Mouse (Mus musculus): ENCODE measurements around the gene Rgs9. TPM values are rescaled to one million over a fixed set of nuclear protein-coding genes. Genes with fewer than 3 reads are reported as not detected.

Rgs9 gene
- polyA plus RNA-seq, 1 experiment: 1.4 TPM

- peak; percentile 32 for DNase-seq
- TF ChIP-seq POLR2A (IDR thresholded peaks at IDR 0.05; ENCODE audit: low read depth, low read length): no peak
- peak; percentile 43 for TF ChIP-seq CTCF (conservative IDR thresholded peaks at IDR 0.05; ENCODE audit: insufficient read depth, insufficient read length, low read depth, low read length)
- H3K36me3 ChIP-seq (ENCODE audit: control insufficient read depth, insufficient read depth, low read length): no peaks in the 10 kb centered on the region
Measured at GRCm38 (mm10) chr11:109178788-109179518, 119.0 kb downstream of the Rgs9 start.

GRCm38 (mm10) chr11:109175376-109175969 lies 122.5 kb downstream of the Rgs9 start:
- H3K36me3 ChIP-seq (ENCODE audit: control insufficient read depth, insufficient read depth, low read length): no peaks in the 10 kb centered on the region
- no peak overlapping the region for H3K27ac ChIP-seq (ENCODE audit: insufficient read depth, low read depth, low read length)
- H3K27me3 ChIP-seq (replicated peaks; ENCODE audit: control insufficient read depth, insufficient read depth, low read length): no peaks in the 10 kb centered on the region
- no peaks in the 10 kb centered on the region for H3K4me1 ChIP-seq (ENCODE audit: control insufficient read depth, insufficient read depth, low read length)
- DNase-seq: no peak
- 89% methylated on average over 8 of the region's 8 CpGs for WGBS
- no peak overlapping the region for H3K4me3 ChIP-seq (ENCODE audit: insufficient read depth, low read depth, low read length)
- no peak for TF ChIP-seq CTCF (conservative IDR thresholded peaks at IDR 0.05; ENCODE audit: insufficient read depth, insufficient read length, low read depth, low read length)
- TF ChIP-seq POLR2A (IDR thresholded peaks at IDR 0.05; ENCODE audit: low read depth, low read length): no peak

More at GRCm38 (mm10) chr11:109178788-109179518, 119.0 kb downstream of the Rgs9 start:
- WGBS: 58% methylated on average over 8 of the region's 8 CpGs
- Histone ChIP-seq H3K4me3 (ENCODE audit: insufficient read depth, low read depth, low read length) (no peak overlapping the region), H3K27me3 (replicated peaks; ENCODE audit: control insufficient read depth, insufficient read depth, low read length) (no peaks in the 10 kb centered on the region), H3K4me1 (ENCODE audit: control insufficient read depth, insufficient read depth, low read length) (no peaks in the 10 kb centered on the region), H3K27ac (ENCODE audit: insufficient read depth, low read depth, low read length) (no peak overlapping the region)

Other genes starting within 250 kb of the Rgs9 start
- not detected in 2 replicates for gene E030025P04Rik, start 153.8 kb downstream of the Rgs9 start, polyA plus RNA-seq (2012; rRNA removed)
- 26.6 and 27.8 TPM in 2 replicates for gene Gna13, start 64.7 kb upstream of the Rgs9 start, polyA plus RNA-seq (2012; rRNA removed)
- not detected in 2 replicates for gene 9930022D16Rik, start 115.8 kb upstream of the Rgs9 start, polyA plus RNA-seq (2012; rRNA removed)
- 42.5 and 47.2 TPM in 2 replicates for gene Amz2, start 127.8 kb upstream of the Rgs9 start, polyA plus RNA-seq (2012; rRNA removed)
- 20.9 and 24.9 TPM in 2 replicates for gene Arsg, start 175.2 kb upstream of the Rgs9 start, polyA plus RNA-seq (2012; rRNA removed)
- 1.2 and 2.8 TPM in 2 replicates for gene Slc16a6, start 175.5 kb upstream of the Rgs9 start, polyA plus RNA-seq (2012; rRNA removed)